Mouse (Mus musculus) naive thymus-derived CD4-positive, alpha-beta T cell, adult 2 months (primary cell): Measurements from ENCODE around the gene Dnaaf5.

ENCODE experiments used
- DNase-seq: peaks from one replicate; pipeline ENCODE4 v3.0.0-alpha.2; 2011; ENCODE audit warnings: low read depth

Dnaaf5 gene

DNA sequence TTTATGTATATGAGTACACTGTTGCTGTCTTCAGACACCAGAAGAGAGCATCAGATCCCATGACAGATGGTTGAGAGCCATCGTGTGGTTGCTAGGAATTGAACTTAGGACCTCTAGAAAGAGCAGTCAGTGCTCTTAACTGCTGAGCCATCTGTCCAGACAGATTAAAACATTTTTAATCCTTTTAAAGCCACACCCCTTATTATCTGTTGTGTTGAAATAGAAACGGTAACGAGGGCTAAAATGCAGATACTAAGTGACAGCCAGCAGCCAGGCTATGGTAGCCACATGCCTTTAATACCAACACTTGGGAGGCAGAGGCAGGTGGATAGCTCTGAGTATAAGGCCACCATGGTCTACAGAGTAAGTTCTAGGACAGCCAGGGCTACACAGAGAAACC lies 82.1 kb downstream of the Dnaaf5 start:
- no peak for DNase-seq

DNA sequence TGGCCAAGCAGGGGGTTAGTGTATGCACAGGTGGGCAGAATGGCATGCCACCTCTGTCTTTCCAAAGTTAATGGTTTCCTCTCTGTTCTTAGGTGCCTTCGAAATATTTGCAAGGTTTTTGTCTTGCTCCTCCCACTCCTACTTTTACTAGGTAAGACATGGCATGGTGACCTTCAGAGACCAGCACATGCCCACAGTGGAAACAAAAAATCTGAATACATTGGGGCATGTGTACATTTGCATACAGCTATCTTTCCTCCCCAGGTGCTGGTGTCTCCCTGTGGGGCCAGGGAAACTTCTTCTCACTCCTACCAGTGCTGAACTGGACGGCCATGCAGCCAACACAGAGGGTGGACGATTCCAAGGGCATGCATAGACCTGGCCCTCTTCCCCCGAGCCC lies 84.4 kb downstream of the Dnaaf5 start:
- DNase-seq, result no peak
